Mouse (Mus musculus) cerebellum, adult 11 months (tissue): ENCODE results near the gene Slc25a45.
"Not testable (repeated sequence)": the region's sequence is repeated elsewhere in the genome, so short reads cannot be mapped to it uniquely, and the experiment has no call there.

Source experiments
- DNase-seq: peaks from one replicate; pipeline ENCODE4 v3.0.0; 2022

Gene Slc25a45

GRCm38 (mm10) chr19:5862335-5863085 lies 15.1 kb upstream of the Slc25a45 start:
- DNase-seq = no peak

GRCm38 (mm10) chr19:5863776-5864175 lies 13.8 kb upstream of the Slc25a45 start:
- no peak for DNase-seq

- no peak for DNase-seq
Measured at GRCm38 (mm10) chr19:5864710-5865398, 12.8 kb upstream of the Slc25a45 start.

GRCm38 (mm10) chr19:5868096-5868495 lies 9.5 kb upstream of the Slc25a45 start:
- DNase-seq = no peak

- no peak for DNase-seq
Measured at GRCm38 (mm10) chr19:5871273-5871672, 6.3 kb upstream of the Slc25a45 start.

- DNase-seq = no peak
Measured at GRCm38 (mm10) chr19:5871683-5872082, 5.9 kb upstream of the Slc25a45 start.

GRCm38 (mm10) chr19:5872528-5872927 lies 5.1 kb upstream of the Slc25a45 start:
- DNase-seq = no peak

- DNase-seq = no peak
Measured at GRCm38 (mm10) chr19:5872931-5873556, 4.6 kb upstream of the Slc25a45 start.

GRCm38 (mm10) chr19:5874391-5874968 lies 3.1 kb upstream of the Slc25a45 start:
- no peak for DNase-seq

GRCm38 (mm10) chr19:5874969-5875480 lies 2.6 kb upstream of the Slc25a45 start, which contains the start of gene Frmd8:
Frmd8 (minus strand) TSS chr19:5875274.
- DNase-seq = peak; percentile 92

- DNase-seq = no peak
Measured at GRCm38 (mm10) chr19:5878362-5878722, 734 bp downstream of the Slc25a45 start.

GRCm38 (mm10) chr19:5878916-5879315 lies 1.3 kb downstream of the Slc25a45 start:
- DNase-seq = no peak

GRCm38 (mm10) chr19:5879735-5880134 lies 2.1 kb downstream of the Slc25a45 start:
- no peak for DNase-seq

- no peak for DNase-seq
Measured at GRCm38 (mm10) chr19:5881155-5881554, 3.5 kb downstream of the Slc25a45 start.

- not testable (repeated sequence) for DNase-seq
Measured at GRCm38 (mm10) chr19:5882079-5882478, 4.5 kb downstream of the Slc25a45 start.

GRCm38 (mm10) chr19:5883935-5884334 lies 6.3 kb downstream of the Slc25a45 start:
- no peak for DNase-seq

GRCm38 (mm10) chr19:5885838-5886237 lies 8.2 kb downstream of the Slc25a45 start:
- DNase-seq = no peak

GRCm38 (mm10) chr19:5887234-5887815 lies 9.7 kb downstream of the Slc25a45 start:
- no peak for DNase-seq

GRCm38 (mm10) chr19:5889211-5889610 lies 11.6 kb downstream of the Slc25a45 start:
- no peak for DNase-seq

- no peak for DNase-seq
Measured at GRCm38 (mm10) chr19:5891521-5892258, 14.1 kb downstream of the Slc25a45 start.

GRCm38 (mm10) chr19:5892262-5892661 lies 14.7 kb downstream of the Slc25a45 start:
- DNase-seq = no peak

- no peak for DNase-seq
Measured at GRCm38 (mm10) chr19:5892735-5893134, 15.1 kb downstream of the Slc25a45 start.
